Mouse (Mus musculus) liver, embryonic 14.5 days (tissue): ENCODE data around the gene Kif1bp.

Experiments
- CTCF ChIP-seq: IDR thresholded peaks from 2 replicates; pipeline ENCODE4 v1.5.1; 2016; ENCODE audit warnings: antibody characterized with exemption, low read depth, control low read depth
- EP300 ChIP-seq: IDR thresholded peaks from 2 replicates; pipeline ENCODE4 v1.6.1; 2016; ENCODE audit warnings: antibody characterized with exemption, low read depth

GRCm38 (mm10) chr10:62546441-62546840 lies 31.8 kb downstream of the Kif1bp start:
- TF ChIP-seq CTCF, result no peak
- TF ChIP-seq EP300, result no peak
